Mouse (Mus musculus): ENCODE data around the gene Rce1.

- no peak for TF ChIP-seq POLR2A (IDR thresholded peaks at IDR 0.05; ENCODE audit: low read depth, low read length)
- TF ChIP-seq CTCF (conservative IDR thresholded peaks at IDR 0.05 in 1 of 2, IDR thresholded peaks at IDR 0.05 in 1 of 2; ENCODE audit: low read depth in 2 of 2, low read length in 2 of 2), result no peak
- no peak for TF ChIP-seq ZKSCAN1 (IDR thresholded peaks at IDR 0.05; ENCODE audit: borderline replicate concordance, low read depth, low read length)
- no peak for TF ChIP-seq ZNF384 (IDR thresholded peaks at IDR 0.05; ENCODE audit: low read depth, low read length)
- TF ChIP-seq EP300 (IDR thresholded peaks at IDR 0.05; ENCODE audit: low read length), result no peak
Observed at GRCm38 (mm10) chr19:4646917-4647492, 21.6 kb upstream of the Rce1 start.
